Mouse (Mus musculus) gonadal fat pad, adult 2 months (tissue): Measurements from ENCODE around the gene Cdc42bpg. TPM values are rescaled to one million over a fixed set of nuclear protein-coding genes. Genes with fewer than 3 reads are reported as not detected.
A peak's percentile ranks its signal among the peaks of the same experiment; 100 is the strongest.

Source experiments
- DNase-seq: peaks from one replicate; pipeline ENCODE4 v3.0.0-alpha.2; 2012; ENCODE audit warnings: low read depth
- polyA plus RNA-seq: library from polyadenylated mRNA; depleted of rRNA; stranded (reverse); fragments of >200 nt; gene quantifications from 2 replicates; pipeline ENCODE4 v1.2.3, GENCODE M21; 2012; rRNA removed

Cdc42bpg gene
- polyA plus RNA-seq, 1 experiment, result 16.6 TPM

- DNase-seq, result no peak
Measured at GRCm38 (mm10) chr19:6348717-6349116, 42.5 kb downstream of the Cdc42bpg start.

- no peak for DNase-seq
Measured at GRCm38 (mm10) chr19:6349215-6349983, 43.1 kb downstream of the Cdc42bpg start.

GRCm38 (mm10) chr19:6351431-6352106, 45.3 kb downstream of the Cdc42bpg start:
- DNase-seq, result no peak

GRCm38 (mm10) chr19:6352107-6352505, 45.9 kb downstream of the Cdc42bpg start:
- no peak for DNase-seq

- no peak for DNase-seq
Measured at GRCm38 (mm10) chr19:6354030-6354429, 47.8 kb downstream of the Cdc42bpg start.

GRCm38 (mm10) chr19:6361291-6361690, 55.0 kb downstream of the Cdc42bpg start:
- no peak for DNase-seq

- DNase-seq, result no peak
Measured at GRCm38 (mm10) chr19:6363091-6363410, 56.8 kb downstream of the Cdc42bpg start.

GRCm38 (mm10) chr19:6363411-6364240, 57.4 kb downstream of the Cdc42bpg start, which contains the start of gene Sf1:
Gene Sf1 (plus strand): TSS chr19:6363690.
- DNase-seq, result peak; percentile 96

- DNase-seq, result no peak
Measured at GRCm38 (mm10) chr19:6364317-6364725, 58.1 kb downstream of the Cdc42bpg start.

GRCm38 (mm10) chr19:6364842-6365241, 58.6 kb downstream of the Cdc42bpg start:
- DNase-seq, result no peak

GRCm38 (mm10) chr19:6370175-6370574, 63.9 kb downstream of the Cdc42bpg start:
- DNase-seq, result no peak

- DNase-seq, result no peak
Measured at GRCm38 (mm10) chr19:6372433-6372832, 66.2 kb downstream of the Cdc42bpg start.

- no peak for DNase-seq
Measured at GRCm38 (mm10) chr19:6373539-6374400, 67.5 kb downstream of the Cdc42bpg start.

GRCm38 (mm10) chr19:6374571-6374970, 68.3 kb downstream of the Cdc42bpg start:
- no peak for DNase-seq

Other genes starting within 250 kb of the Cdc42bpg start
- gene Mrpl49, start 248.7 kb upstream of the Cdc42bpg start, polyA plus RNA-seq, result 28.3 and 29.0 TPM in 2 replicates
- 1,249 and 1,627 TPM in 2 replicates for gene Fau, start 248.6 kb upstream of the Cdc42bpg start, polyA plus RNA-seq
- 60.6 and 60.9 TPM in 2 replicates for gene Znhit2, start 245.3 kb upstream of the Cdc42bpg start, polyA plus RNA-seq
- gene Tm7sf2, start 238.1 kb upstream of the Cdc42bpg start, polyA plus RNA-seq, result 98.2 and 115 TPM in 2 replicates
- gene Vps51, start 229.2 kb upstream of the Cdc42bpg start, polyA plus RNA-seq, result 56.9 and 64.6 TPM in 2 replicates
- 1.2 TPM in 1 of 2 replicates, not detected in the other for gene Tmem262, start 226.4 kb upstream of the Cdc42bpg start, polyA plus RNA-seq
- 0.20 and 0.23 TPM in 2 replicates for gene Gm28374, start 224.2 kb upstream of the Cdc42bpg start, polyA plus RNA-seq
- gene Zfpl1, start 221.5 kb upstream of the Cdc42bpg start, polyA plus RNA-seq, result 106 and 118 TPM in 2 replicates
- 1.0 TPM in 2 replicates for gene Cdca5, start 221.5 kb upstream of the Cdc42bpg start, polyA plus RNA-seq
- gene AC131692.1, start 212.0 kb upstream of the Cdc42bpg start, polyA plus RNA-seq, result 0.37 TPM in 1 of 2 replicates, not detected in the other
- 0.06 and 0.12 TPM in 2 replicates for gene Naaladl1, start 200.7 kb upstream of the Cdc42bpg start, polyA plus RNA-seq
- 25.5 and 26.0 TPM in 2 replicates for gene Sac3d1, start 187.8 kb upstream of the Cdc42bpg start, polyA plus RNA-seq
- gene Snx15, start 178.2 kb upstream of the Cdc42bpg start, polyA plus RNA-seq, result 27.6 and 31.0 TPM in 2 replicates
- gene Batf2, start 165.5 kb upstream of the Cdc42bpg start, polyA plus RNA-seq, result 2.8 and 2.9 TPM in 2 replicates
- gene Arl2, start 164.9 kb upstream of the Cdc42bpg start, polyA plus RNA-seq, result 141 and 162 TPM in 2 replicates
- gene Majin, start 122.1 kb upstream of the Cdc42bpg start, polyA plus RNA-seq, result 0.16 and 0.22 TPM in 2 replicates
- 1.7 and 2.8 TPM in 2 replicates for gene Gpha2, start 80.1 kb upstream of the Cdc42bpg start, polyA plus RNA-seq
- gene Ppp2r5b, start 70.6 kb upstream of the Cdc42bpg start, polyA plus RNA-seq, result 54.3 and 61.5 TPM in 2 replicates
- gene Atg2a, start 64.8 kb upstream of the Cdc42bpg start, polyA plus RNA-seq, result 23.4 and 25.0 TPM in 2 replicates
- 156 and 198 TPM in 2 replicates for gene Ehd1, start 29.7 kb upstream of the Cdc42bpg start, polyA plus RNA-seq
- 40.4 and 48.5 TPM in 2 replicates for gene Men1, start 28.5 kb downstream of the Cdc42bpg start, polyA plus RNA-seq
- gene Map4k2, start 34.7 kb downstream of the Cdc42bpg start, polyA plus RNA-seq, result 83.4 and 95.3 TPM in 2 replicates
- 95.0 and 140 TPM in 2 replicates for gene Sf1, start 57.2 kb downstream of the Cdc42bpg start, polyA plus RNA-seq
- gene Pygm, start 77.9 kb downstream of the Cdc42bpg start, polyA plus RNA-seq, result 13.1 and 15.8 TPM in 2 replicates
- 107 and 215 TPM in 2 replicates for gene Rasgrp2, start 92.9 kb downstream of the Cdc42bpg start, polyA plus RNA-seq
- 1.6 and 1.7 TPM in 2 replicates for gene Nrxn2, start 112.3 kb downstream of the Cdc42bpg start, polyA plus RNA-seq
- 0.24 and 0.27 TPM in 2 replicates for gene Slc22a12, start 236.6 kb downstream of the Cdc42bpg start, polyA plus RNA-seq